Mouse (Mus musculus): ENCODE measurements at regions not wholly inside any gene's neighbourhood (a gene's known extent, or its start where the extent isn't known, plus 50 kb on each side); places are given as distances from the start of the nearest gene placed in this dataset.

- no peak for ATAC-seq (ENCODE audit: low FRiP score, low read depth)
- Histone ChIP-seq H3K9ac (no peak overlapping the region), H3K36me3 (no peaks in the 10 kb centered on the region), H3K4me1 (no peaks in the 10 kb centered on the region), H3K4me2 (replicated peaks) (no peak overlapping the region), H3K27me3 (replicated peaks) (no peaks in the 10 kb centered on the region), H3K9me3 (no peaks in the 10 kb centered on the region), H3K27ac (no peak overlapping the region), H3K4me3 (no peak overlapping the region)
- 85% methylated on average over 3 of the region's 3 CpGs for WGBS
Observed at GRCm38 (mm10) chr11:7010858-7011257, 52.4 kb upstream of the Adcy1 start.

- H3K36me3 ChIP-seq: no peaks in the 10 kb centered on the region
- H3K4me2 ChIP-seq (replicated peaks): no peak overlapping the region
- no peaks in the 10 kb centered on the region for H3K27me3 ChIP-seq (replicated peaks)
- no peak for ATAC-seq (ENCODE audit: low FRiP score, low read depth)
- no peaks in the 10 kb centered on the region for H3K4me1 ChIP-seq
- no peak overlapping the region for H3K4me3 ChIP-seq
- no peak overlapping the region for H3K27ac ChIP-seq
- H3K9ac ChIP-seq: no peak overlapping the region
- H3K9me3 ChIP-seq: no peaks in the 10 kb centered on the region
Observed at GRCm38 (mm10) chr11:6999329-6999728, 64.0 kb upstream of the Adcy1 start.

GRCm38 (mm10) chr11:6998810-6999209 is 64.5 kb upstream of the Adcy1 start:
- no peak overlapping the region for H3K4me2 ChIP-seq (replicated peaks)
- no peak for ATAC-seq (ENCODE audit: low FRiP score, low read depth)
- H3K27me3 ChIP-seq (replicated peaks): no peaks in the 10 kb centered on the region
- H3K9ac ChIP-seq: no peak overlapping the region
- no peaks in the 10 kb centered on the region for H3K9me3 ChIP-seq
- H3K4me3 ChIP-seq: no peak overlapping the region
- H3K4me1 ChIP-seq: no peaks in the 10 kb centered on the region
- WGBS: 75% methylated on average over 1 of the region's 1 CpGs
- no peaks in the 10 kb centered on the region for H3K36me3 ChIP-seq
- H3K27ac ChIP-seq: no peak overlapping the region

GRCm38 (mm10) chr11:6997508-6997907 is 65.8 kb upstream of the Adcy1 start:
- no peak overlapping the region for H3K9ac ChIP-seq
- H3K9me3 ChIP-seq: no peaks in the 10 kb centered on the region
- no peak for ATAC-seq (ENCODE audit: low FRiP score, low read depth)
- H3K4me1 ChIP-seq: no peaks in the 10 kb centered on the region
- no peaks in the 10 kb centered on the region for H3K27me3 ChIP-seq (replicated peaks)
- H3K27ac ChIP-seq: no peak overlapping the region
- H3K4me3 ChIP-seq: no peak overlapping the region
- no peaks in the 10 kb centered on the region for H3K36me3 ChIP-seq
- WGBS: 78% methylated on average over 6 of the region's 6 CpGs
- no peak overlapping the region for H3K4me2 ChIP-seq (replicated peaks)

- no peaks in the 10 kb centered on the region for H3K27me3 ChIP-seq (replicated peaks)
- H3K9me3 ChIP-seq: no peaks in the 10 kb centered on the region
- no peaks in the 10 kb centered on the region for H3K36me3 ChIP-seq
- no peak overlapping the region for H3K27ac ChIP-seq
- no peak overlapping the region for H3K9ac ChIP-seq
- no peak for ATAC-seq (ENCODE audit: low FRiP score, low read depth)
- H3K4me3 ChIP-seq: no peak overlapping the region
- no peak overlapping the region for H3K4me2 ChIP-seq (replicated peaks)
- 95% methylated on average over 2 of the region's 2 CpGs for WGBS
- no peaks in the 10 kb centered on the region for H3K4me1 ChIP-seq
Observed at GRCm38 (mm10) chr11:6993731-6994130, 69.6 kb upstream of the Adcy1 start.

GRCm38 (mm10) chr11:6991626-6992025 is 71.7 kb upstream of the Adcy1 start:
- WGBS: 92% methylated on average over 5 of the region's 5 CpGs
- Histone ChIP-seq H3K36me3 (no peaks in the 10 kb centered on the region), H3K4me1 (no peaks in the 10 kb centered on the region), H3K9me3 (no peaks in the 10 kb centered on the region), H3K9ac (no peak overlapping the region), H3K27me3 (replicated peaks) (no peaks in the 10 kb centered on the region), H3K27ac (no peak overlapping the region), H3K4me3 (no peak overlapping the region), H3K4me2 (replicated peaks) (no peak overlapping the region)
- ATAC-seq (ENCODE audit: low FRiP score, low read depth): no peak

- Histone ChIP-seq H3K36me3 (no peaks in the 10 kb centered on the region), H3K4me2 (replicated peaks) (no peak overlapping the region), H3K4me3 (no peak overlapping the region), H3K27ac (no peak overlapping the region), H3K9ac (no peak overlapping the region), H3K27me3 (replicated peaks) (no peaks in the 10 kb centered on the region), H3K9me3 (no peaks in the 10 kb centered on the region), H3K4me1 (no peaks in the 10 kb centered on the region)
- ATAC-seq (ENCODE audit: low FRiP score, low read depth): no peak
- 51% methylated on average over 3 of the region's 3 CpGs for WGBS
Observed at GRCm38 (mm10) chr11:6990711-6991110, 72.6 kb upstream of the Adcy1 start.

- Histone ChIP-seq H3K4me1 (no peaks in the 10 kb centered on the region), H3K4me2 (replicated peaks) (no peak overlapping the region), H3K36me3 (no peaks in the 10 kb centered on the region), H3K9me3 (no peaks in the 10 kb centered on the region), H3K27ac (no peak overlapping the region), H3K9ac (no peak overlapping the region), H3K4me3 (no peak overlapping the region), H3K27me3 (replicated peaks) (no peaks in the 10 kb centered on the region)
- no peak for ATAC-seq (ENCODE audit: low FRiP score, low read depth)
- WGBS: 70% methylated on average over 8 of the region's 8 CpGs
Observed at GRCm38 (mm10) chr11:6988884-6989824, 74.1 kb upstream of the Adcy1 start.

GRCm38 (mm10) chr11:6987995-6988394 is 75.3 kb upstream of the Adcy1 start:
- Histone ChIP-seq H3K9ac (no peak overlapping the region), H3K4me2 (replicated peaks) (no peak overlapping the region), H3K9me3 (no peaks in the 10 kb centered on the region), H3K4me3 (no peak overlapping the region), H3K36me3 (no peaks in the 10 kb centered on the region), H3K27ac (no peak overlapping the region), H3K27me3 (replicated peaks) (no peaks in the 10 kb centered on the region), H3K4me1 (no peaks in the 10 kb centered on the region)
- WGBS: 73% methylated on average over 2 of the region's 2 CpGs
- no peak for ATAC-seq (ENCODE audit: low FRiP score, low read depth)

- H3K36me3 ChIP-seq: no peaks in the 10 kb centered on the region
- H3K4me1 ChIP-seq: no peaks in the 10 kb centered on the region
- 73% methylated on average over 1 of the region's 1 CpGs for WGBS
- no peaks in the 10 kb centered on the region for H3K27me3 ChIP-seq (replicated peaks)
- H3K27ac ChIP-seq: no peak overlapping the region
- no peaks in the 10 kb centered on the region for H3K9me3 ChIP-seq
- no peak overlapping the region for H3K9ac ChIP-seq
- ATAC-seq (ENCODE audit: low FRiP score, low read depth): no peak
- H3K4me2 ChIP-seq (replicated peaks): no peak overlapping the region
- no peak overlapping the region for H3K4me3 ChIP-seq
Observed at GRCm38 (mm10) chr11:6987105-6987504, 76.2 kb upstream of the Adcy1 start.

- no peak overlapping the region for H3K4me2 ChIP-seq (replicated peaks)
- no peak overlapping the region for H3K9ac ChIP-seq
- no peaks in the 10 kb centered on the region for H3K4me1 ChIP-seq
- no peaks in the 10 kb centered on the region for H3K27me3 ChIP-seq (replicated peaks)
- no peak for ATAC-seq (ENCODE audit: low FRiP score, low read depth)
- no peak overlapping the region for H3K27ac ChIP-seq
- H3K36me3 ChIP-seq: no peaks in the 10 kb centered on the region
- H3K4me3 ChIP-seq: no peak overlapping the region
- H3K9me3 ChIP-seq: no peaks in the 10 kb centered on the region
- WGBS: 93% methylated on average over 7 of the region's 7 CpGs
Observed at GRCm38 (mm10) chr11:6982076-6982475, 81.2 kb upstream of the Adcy1 start.

GRCm38 (mm10) chr11:6979656-6980055 is 83.6 kb upstream of the Adcy1 start:
- H3K4me1 ChIP-seq: no peaks in the 10 kb centered on the region
- H3K4me3 ChIP-seq: no peak overlapping the region
- H3K9me3 ChIP-seq: no peaks in the 10 kb centered on the region
- ATAC-seq (ENCODE audit: low FRiP score, low read depth): no peak
- no peaks in the 10 kb centered on the region for H3K36me3 ChIP-seq
- no peak overlapping the region for H3K4me2 ChIP-seq (replicated peaks)
- H3K27me3 ChIP-seq (replicated peaks): no peaks in the 10 kb centered on the region
- no peak overlapping the region for H3K27ac ChIP-seq
- WGBS: 85% methylated on average over 3 of the region's 3 CpGs
- no peak overlapping the region for H3K9ac ChIP-seq

- H3K4me1 ChIP-seq: no peaks in the 10 kb centered on the region
- no peak overlapping the region for H3K9ac ChIP-seq
- no peak overlapping the region for H3K27ac ChIP-seq
- no peaks in the 10 kb centered on the region for H3K27me3 ChIP-seq (replicated peaks)
- no peak overlapping the region for H3K4me2 ChIP-seq (replicated peaks)
- no peak for ATAC-seq (ENCODE audit: low FRiP score, low read depth)
- WGBS: 64% methylated on average over 1 of the region's 1 CpGs
- H3K36me3 ChIP-seq: no peaks in the 10 kb centered on the region
- no peaks in the 10 kb centered on the region for H3K9me3 ChIP-seq
- no peak overlapping the region for H3K4me3 ChIP-seq
Observed at GRCm38 (mm10) chr11:6969196-6969595, 94.1 kb upstream of the Adcy1 start.

Measured in neural tube, embryonic 12.5 days (tissue).